Mouse (Mus musculus) ES-E14 (cell line): Measurements from ENCODE around the gene Adam11.

Source experiments
- HCFC1 ChIP-seq: IDR thresholded peaks from 2 replicates; pipeline ENCODE4 v1.6.1; 2012; ENCODE audit warnings: low read length, inconsistent platforms, borderline replicate concordance; ENCODE audit not compliant: insufficient read depth
- ZC3H11A ChIP-seq: IDR thresholded peaks from 2 replicates; pipeline ENCODE4 v1.6.1; 2012; ENCODE audit warnings: low read depth, mild to moderate bottlenecking, inconsistent platforms, low read length, borderline replicate concordance

DNA sequence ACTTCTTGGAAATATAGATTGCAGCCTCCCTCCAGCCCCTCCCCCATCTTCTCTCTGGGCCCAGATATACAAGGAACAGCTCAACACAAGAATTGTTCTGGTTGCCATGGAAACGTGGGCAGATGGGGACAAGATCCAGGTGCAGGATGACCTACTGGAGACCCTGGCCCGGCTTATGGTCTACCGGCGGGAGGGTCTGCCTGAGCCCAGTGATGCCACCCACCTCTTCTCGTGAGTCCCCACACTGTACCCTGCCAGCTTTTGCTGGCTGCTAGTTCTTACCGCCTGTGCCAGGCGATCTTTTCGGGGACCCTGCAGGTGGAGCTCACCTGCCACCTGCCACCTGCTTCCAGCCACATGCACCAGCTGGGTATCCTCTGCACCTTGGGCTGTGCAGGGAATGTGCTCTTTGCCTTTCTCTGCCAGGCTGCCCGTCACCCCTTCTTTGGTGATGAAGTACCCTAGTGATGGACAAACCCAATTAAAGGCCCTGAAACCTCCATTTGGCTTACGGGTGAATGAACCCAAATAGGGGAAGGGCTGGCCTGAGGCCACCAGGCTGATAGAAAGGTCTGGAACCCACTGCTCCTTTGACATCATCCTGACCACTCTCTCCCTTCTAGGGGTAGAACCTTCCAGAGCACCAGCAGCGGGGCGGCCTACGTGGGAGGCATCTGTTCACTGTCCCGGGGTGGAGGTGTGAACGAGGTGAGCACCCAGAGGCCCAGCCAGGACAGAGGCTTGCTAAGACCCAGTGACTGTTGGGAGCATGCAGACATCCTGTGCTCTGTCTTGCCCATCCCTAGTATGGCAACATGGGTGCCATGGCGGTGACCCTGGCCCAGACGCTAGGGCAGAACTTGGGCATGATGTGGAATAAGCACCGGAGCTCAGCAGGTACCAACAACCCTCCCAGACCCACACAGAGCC is 11.8 kb downstream of the Adam11 start:
- TF ChIP-seq HCFC1 (no peak), ZC3H11A (no peak)
